Mouse (Mus musculus) lung, postnatal 25 days (tissue): Measurements from ENCODE around the gene Gskip.
A peak's percentile ranks its signal among the peaks of the same experiment; 100 is the strongest.

Experiments
- DNase-seq: peaks from one replicate; pipeline ENCODE4 v3.0.0; 2022; ENCODE audit warnings: low spot score

Gskip gene

DNA sequence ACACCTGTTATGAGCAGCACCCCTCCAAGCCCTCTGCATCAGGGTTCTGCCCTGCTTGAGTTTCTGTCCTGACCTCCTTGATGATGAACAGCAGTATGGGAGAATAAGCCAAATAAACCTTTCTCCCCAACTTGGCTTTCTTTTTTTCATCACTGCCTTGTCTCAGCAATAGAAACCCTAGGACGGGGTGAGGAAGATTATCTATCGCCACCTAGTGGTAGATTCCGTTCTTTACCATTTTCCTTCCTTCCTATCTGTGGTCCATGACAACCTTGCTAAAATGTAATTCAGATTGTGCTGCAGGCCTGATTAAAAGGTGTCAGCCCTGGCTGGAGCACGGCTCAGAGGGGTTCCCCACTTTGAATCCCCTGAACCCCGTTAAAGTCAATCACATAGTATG, 38.0 kb downstream of the Gskip start:
- DNase-seq, result peak; percentile 33

DNA sequence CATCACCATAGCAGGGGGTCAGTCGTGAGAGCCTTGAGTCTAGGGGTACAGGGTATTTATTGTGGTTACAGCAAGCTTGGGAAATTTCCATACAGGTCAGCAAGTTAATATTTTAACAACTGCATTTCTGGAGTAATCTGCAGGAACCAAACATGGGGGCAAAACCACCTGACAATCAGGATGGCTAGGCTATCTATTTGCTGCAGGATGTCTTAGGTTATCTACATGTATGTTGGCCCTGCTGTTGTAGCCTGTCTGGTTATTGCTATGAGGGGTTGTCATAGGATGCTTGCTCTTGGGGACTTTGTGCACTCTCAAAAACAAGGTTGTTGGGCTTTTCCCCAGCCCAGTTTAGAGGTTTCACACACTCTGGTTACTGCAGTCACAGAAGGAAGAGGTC, 40.0 kb downstream of the Gskip start:
- DNase-seq, result no peak

DNA sequence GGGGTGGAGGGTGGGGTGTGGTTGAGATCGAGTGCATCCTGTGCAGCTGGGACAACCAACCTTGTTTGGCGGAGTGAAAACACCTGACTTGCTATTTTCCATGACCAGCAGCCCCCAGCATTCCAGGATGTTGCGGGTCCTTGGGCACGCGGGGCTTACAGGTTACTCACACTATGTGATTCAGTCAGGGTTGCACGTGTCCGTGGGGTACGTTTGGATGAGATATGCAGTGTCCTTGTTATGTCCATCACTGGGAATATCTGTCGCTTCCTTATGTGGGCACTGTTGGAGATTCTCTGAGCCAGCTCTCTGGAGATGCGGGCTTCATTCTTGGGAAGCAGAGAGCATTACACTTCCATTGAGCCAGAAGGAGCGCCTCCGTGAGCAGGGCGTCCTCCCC, 41.1 kb downstream of the Gskip start:
- DNase-seq, result no peak

- no peak for DNase-seq
Observed at GRCm38 (mm10) chr12:105727268-105727667, 42.6 kb downstream of the Gskip start.

GRCm38 (mm10) chr12:105727964-105728363, 43.3 kb downstream of the Gskip start:
- peak; percentile 14 for DNase-seq

DNA sequence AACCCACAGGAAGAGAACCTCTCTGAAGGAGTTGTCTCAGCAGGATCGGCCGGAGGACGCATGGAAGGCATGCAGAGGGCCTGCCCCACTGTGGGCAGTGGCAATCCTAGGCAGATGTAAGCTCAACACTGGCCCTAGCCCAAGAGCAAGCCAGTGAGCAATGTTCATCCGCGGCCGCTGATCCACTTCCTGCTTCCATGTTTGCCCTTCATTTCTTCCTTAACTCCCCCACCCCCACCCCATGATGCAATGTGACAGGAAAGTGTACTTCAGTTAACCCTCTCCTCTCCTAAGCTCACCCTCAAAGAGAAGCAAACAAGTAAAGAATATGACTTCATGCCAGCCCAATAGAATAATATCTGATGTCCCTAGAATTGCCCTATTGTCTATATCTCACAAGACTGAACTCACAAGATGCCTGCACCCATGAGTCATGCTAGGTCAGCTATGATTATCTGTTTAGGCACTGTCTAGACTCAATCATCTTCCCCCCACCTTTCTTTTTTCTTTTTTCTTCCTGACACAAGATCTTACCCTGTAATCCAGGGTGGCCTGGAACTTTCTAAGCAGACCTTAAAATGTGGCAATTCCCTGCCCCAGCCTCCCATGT, 46.3 kb downstream of the Gskip start:
- DNase-seq, result no peak

DNA sequence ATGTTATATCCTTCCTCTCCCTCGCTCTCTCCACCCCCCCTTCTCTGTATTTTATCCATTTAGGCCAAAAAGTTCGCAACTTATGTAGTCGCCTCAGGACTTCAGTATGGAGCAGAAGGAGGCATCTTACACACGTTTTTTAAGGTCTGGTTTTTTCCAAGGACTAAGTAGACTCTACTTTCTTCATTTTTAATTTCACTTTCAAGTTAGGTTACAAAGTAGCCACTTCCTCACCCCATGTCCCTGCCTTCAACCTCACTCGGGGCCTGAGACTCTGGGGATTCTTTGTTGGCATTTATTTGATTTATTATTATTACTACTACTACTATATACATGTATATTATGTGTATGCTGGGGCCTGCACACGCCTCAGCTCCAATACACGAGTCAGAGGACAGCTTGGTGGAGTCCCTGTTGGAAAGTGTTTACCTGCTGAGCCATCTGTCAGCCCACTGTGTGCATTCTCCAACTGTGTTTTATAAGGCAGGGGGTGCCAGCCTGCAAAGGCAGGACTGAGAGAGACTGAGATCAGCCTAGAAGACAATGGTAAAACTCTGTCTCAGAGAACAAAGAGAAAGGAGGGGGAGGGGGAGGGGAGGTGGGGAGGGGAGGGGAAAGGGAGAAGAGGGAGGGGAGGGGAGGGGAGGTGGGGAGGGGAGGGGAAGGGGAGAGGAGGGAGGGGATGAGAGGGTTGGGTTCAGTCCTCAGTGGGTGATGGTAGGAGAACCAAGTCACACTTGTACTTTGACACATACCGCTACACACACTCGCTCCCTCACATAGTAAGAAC, 48.9 kb downstream of the Gskip start:
- no peak for DNase-seq

- DNase-seq, result no peak
Observed at GRCm38 (mm10) chr12:105735226-105735888, 50.7 kb downstream of the Gskip start.

- DNase-seq, result no peak
Observed at GRCm38 (mm10) chr12:105735889-105736251, 51.2 kb downstream of the Gskip start.

DNA sequence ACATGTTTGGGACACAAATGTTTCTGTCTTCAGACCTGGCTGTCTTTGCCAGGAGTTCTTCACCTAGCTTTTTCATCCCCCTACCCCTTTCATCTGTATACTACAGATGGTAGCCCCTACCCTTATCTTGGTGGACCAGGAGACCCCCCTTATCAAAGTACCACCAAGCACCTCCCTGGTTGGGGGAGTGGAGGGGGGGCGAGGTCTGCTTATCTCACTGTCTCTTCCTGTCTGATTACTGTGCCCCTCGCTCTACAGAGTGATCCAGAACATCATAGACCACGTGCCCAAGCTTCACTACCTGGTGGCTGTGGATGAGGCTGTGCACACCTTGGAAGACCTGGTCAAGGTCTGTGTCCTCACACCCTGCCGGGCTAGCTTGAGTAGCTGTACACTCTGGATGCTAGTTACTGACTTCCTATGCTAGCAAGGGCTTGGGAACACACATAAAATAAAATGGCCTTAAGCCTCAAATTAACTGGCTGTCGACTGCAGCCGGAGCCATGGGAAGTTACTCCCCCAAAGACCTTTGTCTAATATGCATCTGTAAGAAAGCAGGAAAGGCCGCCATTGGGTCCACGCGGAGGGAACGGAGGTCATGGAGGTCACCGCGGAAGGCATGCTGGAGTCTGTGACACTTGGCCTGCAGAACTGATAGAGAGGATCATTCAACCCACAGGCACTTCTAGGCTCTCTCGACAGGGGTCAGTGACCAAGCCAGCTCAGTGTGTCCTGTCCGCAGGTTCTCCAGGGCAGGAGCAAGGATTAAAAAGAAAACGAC, 53.9 kb downstream of the Gskip start:
- DNase-seq, result no peak

DNA sequence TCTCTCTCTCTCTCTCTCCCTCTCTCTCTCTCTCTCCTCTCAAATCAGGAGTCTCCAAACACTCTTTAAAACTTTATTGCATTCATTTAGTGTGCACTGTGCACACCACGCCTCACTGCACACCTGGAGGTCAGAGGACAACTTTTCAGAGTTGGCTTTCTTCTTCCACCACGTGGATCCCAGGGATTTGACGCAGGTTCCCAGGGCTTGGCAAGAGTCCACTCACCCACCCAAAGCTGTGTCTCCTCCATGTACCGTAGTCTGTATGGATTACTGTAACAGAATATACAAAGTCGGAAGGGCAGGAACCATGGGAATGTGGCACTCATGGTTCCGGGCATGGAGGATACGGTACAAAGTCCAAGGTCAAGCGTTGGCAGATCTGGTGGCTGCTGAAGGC, 55.0 kb downstream of the Gskip start:
- no peak for DNase-seq

GRCm38 (mm10) chr12:105748114-105748513, 63.5 kb downstream of the Gskip start:
- DNase-seq, result no peak
